Mouse (Mus musculus): Measurements from ENCODE around the gene Gm49333.
A peak's percentile ranks its signal among the peaks of the same experiment; 100 is the strongest.

Gene Gm49333

GRCm38 (mm10) chr16:20677974-20678675, 66.7 kb downstream of the Gm49333 start:
- DNase-seq (ENCODE audit: low spot score), result no peak

DNA sequence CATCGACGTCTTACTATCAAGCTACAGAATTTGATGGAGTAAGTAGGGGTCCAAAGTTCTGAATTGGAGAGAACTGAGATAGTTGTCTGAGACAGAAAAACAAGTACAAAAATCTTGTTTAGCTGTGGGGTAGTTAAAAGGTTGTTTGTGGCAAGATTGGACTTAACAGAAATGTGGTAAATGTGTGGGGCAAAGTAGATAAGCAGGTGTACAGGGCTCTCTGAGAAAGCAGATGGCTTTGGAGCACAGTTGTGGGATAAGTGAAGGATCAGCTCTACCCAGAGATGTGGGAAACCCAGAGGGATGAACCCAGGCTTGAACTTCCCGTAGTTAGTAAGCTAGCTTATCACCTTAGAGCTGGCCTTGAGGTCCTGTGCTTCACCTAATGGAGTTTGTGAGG, 79.4 kb downstream of the Gm49333 start:
- no peak for DNase-seq (ENCODE audit: low spot score)

GRCm38 (mm10) chr16:20691617-20692016, 80.2 kb downstream of the Gm49333 start:
- no peak for DNase-seq (ENCODE audit: low spot score)

- DNase-seq (ENCODE audit: low spot score), result no peak
Observed at GRCm38 (mm10) chr16:20692241-20692965, 81.0 kb downstream of the Gm49333 start.

- DNase-seq (ENCODE audit: low spot score), result peak; percentile 94
Observed at GRCm38 (mm10) chr16:20693111-20693701, 81.8 kb downstream of the Gm49333 start, which contains the start of gene Fam131a. Fam131a (plus strand) TSS chr16:20693241.

DNA sequence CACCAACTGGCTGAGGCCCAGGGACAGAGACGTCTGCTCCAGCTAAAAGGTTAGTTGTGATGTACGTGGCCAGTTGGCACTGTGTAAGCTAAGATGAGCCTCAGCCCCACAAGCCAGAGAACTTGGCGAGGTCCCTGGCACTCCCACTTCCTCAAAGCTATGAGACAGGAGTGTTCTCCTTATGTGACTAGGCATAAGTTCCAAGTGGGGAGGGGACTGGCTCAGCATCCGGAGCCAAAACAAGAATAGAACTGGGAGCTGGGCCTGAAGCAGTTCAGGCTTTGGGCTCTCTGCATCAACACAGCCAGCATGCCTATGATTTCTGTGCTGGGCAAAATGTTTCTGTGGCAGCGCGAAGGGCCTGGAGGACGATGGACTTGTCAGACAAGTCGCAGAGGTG, 83.4 kb downstream of the Gm49333 start:
- DNase-seq (ENCODE audit: low spot score), result no peak
